Mouse (Mus musculus) hindbrain, embryonic 15.5 days (tissue): ENCODE data around the gene Gabbr2. TPM values are rescaled to one million over a fixed set of nuclear protein-coding genes. Genes with fewer than 3 reads are reported as not detected.

Experiments
- ATAC-seq: fragments of 200-750 bp; cut with Nextera tagmentation; 2 replicates; pipeline ENCODE4 v1.8.0; 2017; ENCODE audit warnings: low read depth, moderate number of reproducible peaks, moderate TSS enrichment; ENCODE audit not compliant: low FRiP score
- H3K27ac ChIP-seq: fragments of 300-500 bp; sonication (generic); replicated peaks from 2 replicates; pipeline ENCODE4 v1.5.1; 2015; ENCODE audit warnings: mild to moderate bottlenecking, inconsistent platforms
- H3K27me3 ChIP-seq: fragments of 300-500 bp; sonication (generic); 2 replicates; pipeline ENCODE4 v1.6.1; 2015; ENCODE audit warnings: control low read depth, inconsistent platforms
- H3K36me3 ChIP-seq: fragments of 300-500 bp; sonication (generic); 2 replicates; pipeline ENCODE4 v1.6.1; 2015; ENCODE audit warnings: control low read depth, inconsistent platforms
- H3K4me1 ChIP-seq: fragments of 300-500 bp; sonication (generic); replicated peaks from 2 replicates; pipeline ENCODE4 v1.6.1; 2015; ENCODE audit warnings: control low read depth, inconsistent platforms
- H3K4me2 ChIP-seq: fragments of 300-500 bp; sonication (generic); 2 replicates; pipeline ENCODE4 v1.6.1; 2015; ENCODE audit warnings: moderate library complexity, mild to moderate bottlenecking, inconsistent platforms
- H3K4me3 ChIP-seq: fragments of 300-500 bp; sonication (generic); 2 replicates; pipeline ENCODE4 v1.5.1; 2015; ENCODE audit warnings: mild to moderate bottlenecking, inconsistent platforms
- H3K9ac ChIP-seq: fragments of 300-500 bp; sonication (generic); 2 replicates; pipeline ENCODE4 v1.6.1; 2015; ENCODE audit warnings: inconsistent platforms
- H3K9me3 ChIP-seq: fragments of 300-500 bp; sonication (generic); 2 replicates; pipeline ENCODE4 v1.6.1; 2016; ENCODE audit warnings: control low read depth, inconsistent platforms
- WGBS: fragments of 180-500 bp; shearing (Covaris S2); methylation state at CpG from one replicate; pipeline ENCODE4 v1.1.7; 2015; 5-methylcytosine and 5-hydroxymethylcytosine counted together
- polyA plus RNA-seq: library from polyadenylated mRNA; unstranded; fragments of >200 nt; fragmentation: Nextera tagmentation; extraction: Ambion mirVana; gene quantifications from 2 replicates; pipeline ENCODE4 v1.2.1, GENCODE M21; 2015

Gene Gabbr2
- polyA plus RNA-seq, 1 experiment from 2014 or later: 17.2 TPM

- Histone ChIP-seq H3K9me3 (no peaks in the 10 kb centered on the region), H3K27me3 (no peaks in the 10 kb centered on the region), H3K36me3 (no peaks in the 10 kb centered on the region), H3K4me3 (no peak overlapping the region), H3K4me1 (peaks cover 15% of the 10 kb centered on the region; the same call in 1 of the 2 replicates), H3K9ac (no peak overlapping the region), H3K4me2 (no peak overlapping the region), H3K27ac (0 out of 2 replicates have a peak overlapping the region, but pooled peaks have one; percentile 25)
- 73% methylated on average over 12 of the region's 12 CpGs for WGBS
- no peak for ATAC-seq
These were observed 220.6 kb downstream of the Gabbr2 start for GRCm38 (mm10) chr4:46771116-46771515.

DNA sequence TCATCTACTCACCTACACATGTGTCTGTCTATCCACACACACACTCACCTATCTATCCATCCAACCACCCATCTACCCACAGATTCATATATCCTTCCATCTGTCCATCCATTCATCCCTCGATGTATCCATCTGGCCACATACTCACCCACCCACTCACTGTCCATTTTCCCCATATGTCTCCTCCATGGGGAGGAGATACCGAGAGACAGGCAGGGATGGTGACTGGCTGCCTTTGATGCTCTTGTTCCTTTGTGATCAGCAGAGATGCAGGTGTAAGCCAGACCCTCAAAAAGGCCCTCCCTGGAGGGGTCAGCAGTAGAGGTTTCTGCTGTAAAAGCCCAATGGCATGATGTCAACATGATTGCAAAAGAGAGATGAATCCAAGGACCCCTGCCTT lies 221.0 kb downstream of the Gabbr2 start:
- ATAC-seq: no peak
- no peak overlapping the region for H3K9ac ChIP-seq
- peaks cover 17% of the 10 kb centered on the region; the same call in 1 of the 2 replicates for H3K4me1 ChIP-seq
- H3K4me3 ChIP-seq: no peak overlapping the region
- H3K4me2 ChIP-seq: no peak overlapping the region
- H3K9me3 ChIP-seq: no peaks in the 10 kb centered on the region
- no peaks in the 10 kb centered on the region for H3K36me3 ChIP-seq
- 0 out of 2 replicates have a peak overlapping the region, but pooled peaks have one; percentile 25 for H3K27ac ChIP-seq
- WGBS: 80% methylated on average over 2 of the region's 2 CpGs
- no peaks in the 10 kb centered on the region for H3K27me3 ChIP-seq

GRCm38 (mm10) chr4:46770090-46770489 lies 221.6 kb downstream of the Gabbr2 start:
- H3K4me1 ChIP-seq: peaks cover 17% of the 10 kb centered on the region; the same call in 1 of the 2 replicates
- ATAC-seq: no peak
- H3K27me3 ChIP-seq: no peaks in the 10 kb centered on the region
- H3K9me3 ChIP-seq: no peaks in the 10 kb centered on the region
- H3K36me3 ChIP-seq: no peaks in the 10 kb centered on the region
- no peak overlapping the region for H3K9ac ChIP-seq
- H3K4me2 ChIP-seq: no peak overlapping the region
- no peak overlapping the region for H3K4me3 ChIP-seq
- 79% methylated on average over 8 of the region's 8 CpGs for WGBS
- no peak overlapping the region for H3K27ac ChIP-seq

GRCm38 (mm10) chr4:46766326-46766725 lies 225.3 kb downstream of the Gabbr2 start:
- Histone ChIP-seq H3K4me1 (peaks cover 17% of the 10 kb centered on the region; the same call in 1 of the 2 replicates), H3K9ac (no peak overlapping the region), H3K4me3 (no peak overlapping the region), H3K9me3 (no peaks in the 10 kb centered on the region), H3K27me3 (no peaks in the 10 kb centered on the region), H3K36me3 (no peaks in the 10 kb centered on the region), H3K27ac (no peak overlapping the region), H3K4me2 (no peak overlapping the region)
- no peak for ATAC-seq
- WGBS: 64% methylated on average over 7 of the region's 7 CpGs

GRCm38 (mm10) chr4:46759838-46760237 lies 231.8 kb downstream of the Gabbr2 start:
- Histone ChIP-seq H3K27ac (no peak overlapping the region), H3K4me1 (no peaks in the 10 kb centered on the region), H3K27me3 (no peaks in the 10 kb centered on the region), H3K9ac (no peak overlapping the region), H3K9me3 (no peaks in the 10 kb centered on the region), H3K4me3 (no peak overlapping the region), H3K36me3 (no peaks in the 10 kb centered on the region), H3K4me2 (no peak overlapping the region)
- ATAC-seq: no peak
- 76% methylated on average over 1 of the region's 1 CpGs for WGBS

- Histone ChIP-seq H3K27me3 (no peaks in the 10 kb centered on the region), H3K4me2 (no peak overlapping the region), H3K4me3 (no peak overlapping the region), H3K9ac (no peak overlapping the region), H3K27ac (no peak overlapping the region), H3K4me1 (no peaks in the 10 kb centered on the region), H3K9me3 (no peaks in the 10 kb centered on the region), H3K36me3 (no peaks in the 10 kb centered on the region)
- ATAC-seq: no peak
- 71% methylated on average over 7 of the region's 7 CpGs for WGBS
These were observed 233.2 kb downstream of the Gabbr2 start for GRCm38 (mm10) chr4:46758340-46759041.

- no peaks in the 10 kb centered on the region for H3K27me3 ChIP-seq
- H3K27ac ChIP-seq: no peak overlapping the region
- 33% methylated on average over 6 of the region's 6 CpGs for WGBS
- no peaks in the 10 kb centered on the region for H3K9me3 ChIP-seq
- H3K4me1 ChIP-seq: 0 out of 2 replicates have a peak, but pooled peaks cover 4% of the 10 kb centered on the region
- H3K9ac ChIP-seq: no peak overlapping the region
- ATAC-seq: no peak
- no peak overlapping the region for H3K4me3 ChIP-seq
- H3K36me3 ChIP-seq: no peaks in the 10 kb centered on the region
- H3K4me2 ChIP-seq: no peak overlapping the region
These were observed 237.1 kb downstream of the Gabbr2 start for GRCm38 (mm10) chr4:46754407-46755194.

DNA sequence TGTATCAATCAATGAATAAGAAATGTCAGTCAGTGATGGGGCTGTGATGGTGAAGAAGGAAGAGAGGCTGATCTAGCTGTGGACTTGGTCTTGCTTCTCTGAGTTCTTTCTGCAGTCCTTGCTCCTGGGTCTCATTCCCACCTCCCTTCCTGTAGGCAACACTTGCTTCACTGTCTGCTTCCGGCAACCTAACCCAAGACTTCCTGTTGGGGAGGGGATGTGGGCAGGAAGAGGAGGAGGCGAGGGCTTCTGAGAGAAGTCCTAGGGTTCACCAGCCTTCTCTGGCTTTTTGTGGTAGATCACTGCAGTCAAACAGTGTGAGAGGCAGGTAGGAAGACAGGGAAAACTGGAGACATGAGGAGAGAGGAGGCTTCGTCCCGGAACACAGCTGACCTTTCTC lies 239.4 kb downstream of the Gabbr2 start:
- 85% methylated on average over 4 of the region's 4 CpGs for WGBS
- Histone ChIP-seq H3K9me3 (no peaks in the 10 kb centered on the region), H3K36me3 (no peaks in the 10 kb centered on the region), H3K4me2 (no peak overlapping the region), H3K4me1 (peaks cover 12% of the 10 kb centered on the region), H3K9ac (no peak overlapping the region), H3K4me3 (no peak overlapping the region), H3K27me3 (no peaks in the 10 kb centered on the region), H3K27ac (no peak overlapping the region)
- ATAC-seq: no peak

DNA sequence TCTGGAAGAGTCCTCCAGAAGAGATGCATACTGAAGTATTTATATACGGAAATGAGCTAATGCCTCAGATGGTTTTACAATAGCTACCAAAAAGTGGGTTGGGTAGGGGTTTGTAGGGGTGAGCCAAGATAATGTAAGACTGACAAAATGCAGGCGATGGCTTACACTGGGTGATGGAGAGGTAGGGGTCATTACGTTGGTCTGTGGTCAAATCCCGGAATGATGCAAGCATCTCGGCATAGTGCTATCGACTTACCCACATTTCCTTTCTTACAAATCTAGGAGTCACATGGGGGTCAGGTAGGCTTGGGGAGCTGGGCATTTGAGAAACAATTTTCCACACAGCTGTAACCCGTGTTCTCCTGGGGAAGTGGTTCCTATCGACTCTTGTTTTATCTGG lies 242.7 kb downstream of the Gabbr2 start:
- Histone ChIP-seq H3K9ac (no peak overlapping the region), H3K27me3 (no peaks in the 10 kb centered on the region), H3K4me3 (no peak overlapping the region), H3K36me3 (no peaks in the 10 kb centered on the region), H3K4me1 (peaks cover 22% of the 10 kb centered on the region), H3K27ac (0 out of 2 replicates have a peak overlapping the region, but pooled peaks have one; percentile 7), H3K9me3 (no peaks in the 10 kb centered on the region), H3K4me2 (no peak overlapping the region)
- no peak for ATAC-seq
- WGBS: 79% methylated on average over 8 of the region's 8 CpGs

GRCm38 (mm10) chr4:46747007-46747746 lies 244.5 kb downstream of the Gabbr2 start:
- H3K9me3 ChIP-seq: no peaks in the 10 kb centered on the region
- H3K36me3 ChIP-seq: no peaks in the 10 kb centered on the region
- no peak overlapping the region for H3K4me3 ChIP-seq
- peaks cover 30% of the 10 kb centered on the region for H3K4me1 ChIP-seq
- 30% methylated on average over 14 of the region's 14 CpGs for WGBS
- no peaks in the 10 kb centered on the region for H3K27me3 ChIP-seq
- H3K27ac ChIP-seq: peak overlapping the region; percentile 25
- H3K9ac ChIP-seq: no peak overlapping the region
- ATAC-seq: peak; percentile 47; the same call in 1 of the 2 replicates
- H3K4me2 ChIP-seq: no peak overlapping the region

GRCm38 (mm10) chr4:46745536-46745935 lies 246.1 kb downstream of the Gabbr2 start:
- no peaks in the 10 kb centered on the region for H3K9me3 ChIP-seq
- H3K27ac ChIP-seq: no peak overlapping the region
- no peaks in the 10 kb centered on the region for H3K27me3 ChIP-seq
- ATAC-seq: no peak
- H3K4me1 ChIP-seq: peaks cover 32% of the 10 kb centered on the region
- 74% methylated on average over 8 of the region's 8 CpGs for WGBS
- no peak overlapping the region for H3K4me2 ChIP-seq
- no peak overlapping the region for H3K4me3 ChIP-seq
- no peaks in the 10 kb centered on the region for H3K36me3 ChIP-seq
- H3K9ac ChIP-seq: no peak overlapping the region
